ENCODE assay signal across 8 mouse cellular contexts in the genomic region with DNA sequence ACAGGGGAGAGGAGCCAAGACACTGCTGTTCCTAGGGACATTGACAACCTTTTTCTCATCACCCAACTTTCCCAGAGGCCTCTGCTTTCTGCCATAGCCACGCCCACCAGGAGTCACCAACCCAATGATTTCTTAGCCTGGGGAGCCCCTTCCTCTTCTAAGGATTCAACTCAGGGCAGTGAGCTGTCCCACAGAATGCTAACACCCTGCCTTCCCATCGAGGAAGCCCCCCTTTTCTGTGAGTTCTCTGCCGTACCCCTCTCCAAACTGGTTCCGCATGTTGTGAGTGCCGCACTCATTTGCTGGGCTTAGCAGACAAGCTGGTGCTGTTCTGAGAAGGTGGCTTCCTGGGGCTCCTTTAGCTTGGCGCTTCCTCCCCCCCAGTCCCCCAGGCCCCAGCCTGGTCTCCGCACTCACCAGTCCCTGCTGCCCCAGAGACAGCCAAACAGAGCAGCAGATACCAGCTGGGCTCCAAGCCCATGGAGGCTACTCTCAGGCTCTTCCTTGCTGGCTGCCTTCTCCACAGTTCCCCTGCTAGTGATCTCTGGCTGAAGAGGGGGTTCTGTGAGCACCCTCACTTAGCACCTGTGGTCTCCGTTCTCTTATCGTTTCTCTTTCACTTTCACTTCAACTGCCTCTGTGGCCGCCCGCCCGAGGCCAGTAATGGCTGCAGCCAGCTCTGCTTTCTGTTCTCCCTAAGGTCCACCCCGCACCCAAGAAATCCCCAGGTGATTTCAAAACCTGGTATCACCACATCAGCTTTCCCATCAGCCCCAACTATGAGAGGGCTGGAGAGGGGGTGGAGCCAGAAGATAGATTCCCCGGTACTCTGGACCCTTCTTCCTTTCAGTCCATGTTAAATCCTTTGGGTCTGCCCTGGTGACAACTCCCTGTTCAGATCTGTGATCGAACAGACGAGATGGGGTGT. TPM values are rescaled to one million over a fixed set of nuclear protein-coding genes. Genes with fewer than 3 reads are reported as not detected.
DNase-seq lines count a peak whose midpoint lies in the region; ATAC-seq and TF ChIP-seq lines count a peak whose summit lies in the region.

A gene (minus strand): TSS at position 744 of the 928 bp plus-strand sequence.

- H3K9me3 ChIP-seq in intestine, postnatal 0 days (ENCODE audit: control insufficient read depth), result no peaks in the 10 kb centered on the region
- no peaks in the 10 kb centered on the region for H3K9me3 ChIP-seq in midbrain, postnatal 0 days (ENCODE audit: low read length)
- no peaks in the 10 kb centered on the region for H3K9me3 ChIP-seq in stomach, embryonic 14.5 days (ENCODE audit: control insufficient read depth, low read depth, low read length)

- 0 out of 2 replicates have a peak, but pooled peaks have one; percentile 44 for TF ChIP-seq POLR2A in liver, adult 2 months (IDR thresholded peaks at IDR 0.05; ENCODE audit: extremely low read depth, insufficient read depth, low read length)

- ATAC-seq in intestine, postnatal 0 days, result peak; percentile 74
- ATAC-seq in midbrain, postnatal 0 days (ENCODE audit: low FRiP score), result peak; percentile 76
- ATAC-seq in stomach, embryonic 14.5 days (ENCODE audit: insufficient number of reproducible peaks, insufficient read depth, low FRiP score, low read depth), result peak; percentile 50

- peaks cover 4% of the 10 kb centered on the region; the same call in 1 of the 2 replicates for H3K79me2 ChIP-seq in liver, adult 2 months (ENCODE audit: control insufficient read depth, insufficient read depth, low read length)

- H3K9ac ChIP-seq in intestine, postnatal 0 days (ENCODE audit: low read depth, low read length), result peak within 1 kb of the TSS; percentile 74
- peak within 1 kb of the TSS; percentile 91 for H3K9ac ChIP-seq in liver, adult 2 months (ENCODE audit: low read depth, low read length)
- peak within 1 kb of the TSS; percentile 74 for H3K9ac ChIP-seq in midbrain, postnatal 0 days (replicated peaks; ENCODE audit: low read length, poor library complexity, severe bottlenecking)
- peak within 1 kb of the TSS; percentile 82 for H3K9ac ChIP-seq in stomach, embryonic 14.5 days (replicated peaks; ENCODE audit: low read depth, low read length)

- no peaks in the 10 kb centered on the region for H3K27me3 ChIP-seq in intestine, postnatal 0 days (replicated peaks; ENCODE audit: control insufficient read depth, insufficient read depth, low read length)
- H3K27me3 ChIP-seq in liver, adult 2 months (ENCODE audit: control insufficient read depth, insufficient read depth, low read length), result no peaks in the 10 kb centered on the region
- H3K27me3 ChIP-seq in midbrain, postnatal 0 days (ENCODE audit: insufficient read depth, low read length), result no peaks in the 10 kb centered on the region
- H3K27me3 ChIP-seq in stomach, embryonic 14.5 days (ENCODE audit: control insufficient read depth, insufficient read depth, low read length), result no peaks in the 10 kb centered on the region

- H3K4me2 ChIP-seq in intestine, postnatal 0 days (replicated peaks; ENCODE audit: low read depth), result peak within 1 kb of the TSS; percentile 92
- peak within 1 kb of the TSS; percentile 84 for H3K4me2 ChIP-seq in midbrain, postnatal 0 days (ENCODE audit: low read depth, low read length, poor library complexity, severe bottlenecking)
- H3K4me2 ChIP-seq in stomach, embryonic 14.5 days (replicated peaks; ENCODE audit: low read depth, low read length), result peak within 1 kb of the TSS; percentile 97

- DNase-seq in A20 (ENCODE audit: low read depth, low spot score), result peak; percentile 90
- DNase-seq in adrenal gland, adult (ENCODE audit: inconsistent age in 2 of 2, low spot score in 1 of 2), result peak; percentile 79 to 92
- peak; percentile 74 for DNase-seq in embryo, embryonic 10 days (ENCODE audit: low spot score)
- peak; percentile 76 to 80 for DNase-seq in heart, adult 18-20 months
- peak; percentile 72 for DNase-seq in liver, adult 2 months (ENCODE audit: extremely low read depth, low read depth, low spot score)
- DNase-seq in midbrain, postnatal 0 days (ENCODE audit: low spot score), result peak; percentile 81

- peaks cover 20% of the 10 kb centered on the region for H3K36me3 ChIP-seq in intestine, postnatal 0 days (ENCODE audit: control insufficient read depth, insufficient read depth)
- peaks cover 13% of the 10 kb centered on the region; the same call in 1 of the 2 replicates for H3K36me3 ChIP-seq in liver, adult 2 months (ENCODE audit: control insufficient read depth, insufficient read depth, low read length)
- H3K36me3 ChIP-seq in midbrain, postnatal 0 days (ENCODE audit: insufficient read depth, low read length), result no peaks in the 10 kb centered on the region
- H3K36me3 ChIP-seq in stomach, embryonic 14.5 days (ENCODE audit: control insufficient read depth, insufficient read depth, low read length), result no peaks in the 10 kb centered on the region

- no peaks in the 10 kb centered on the region; the same call in 1 of the 2 replicates for H3K4me1 ChIP-seq in intestine, postnatal 0 days (replicated peaks; ENCODE audit: control insufficient read depth, insufficient read depth, low read length)
- peaks cover 6% of the 10 kb centered on the region for H3K4me1 ChIP-seq in liver, adult 2 months (ENCODE audit: control insufficient read depth, insufficient read depth, low read length)
- no peaks in the 10 kb centered on the region for H3K4me1 ChIP-seq in midbrain, postnatal 0 days (ENCODE audit: insufficient read depth, low read length)
- 0 out of 2 replicates have a peak, but pooled peaks cover 5% of the 10 kb centered on the region for H3K4me1 ChIP-seq in stomach, embryonic 14.5 days (ENCODE audit: control insufficient read depth, insufficient read depth, low read length)

- peak within 1 kb of the TSS; percentile 58 for H3K4me3 ChIP-seq in intestine, postnatal 0 days (ENCODE audit: low read depth, low read length)
- H3K4me3 ChIP-seq in liver, adult 2 months (ENCODE audit: insufficient read depth, low read depth, low read length), result peak within 1 kb of the TSS; percentile 90
- peak within 1 kb of the TSS; percentile 38 for H3K4me3 ChIP-seq in midbrain, postnatal 0 days (ENCODE audit: low read depth, low read length)
- peak within 1 kb of the TSS; percentile 47 for H3K4me3 ChIP-seq in stomach, embryonic 14.5 days (ENCODE audit: low read depth, low read length)

- no peak for TF ChIP-seq CTCF in intestine, postnatal 0 days (IDR thresholded peaks at IDR 0.05; ENCODE audit: low read depth)
- TF ChIP-seq CTCF in liver, adult 2 months (IDR thresholded peaks at IDR 0.05; ENCODE audit: low read depth, low read length), result no peak
- no peak for TF ChIP-seq CTCF in midbrain, postnatal 0 days (IDR thresholded peaks at IDR 0.05)

- peak within 1 kb of the TSS; percentile 93 for H3K27ac ChIP-seq in intestine, postnatal 0 days (ENCODE audit: low read depth, low read length)
- H3K27ac ChIP-seq in liver, adult 2 months (replicated peaks; ENCODE audit: insufficient read depth, low read depth, low read length), result peak within 1 kb of the TSS; percentile 92
- H3K27ac ChIP-seq in midbrain, postnatal 0 days (ENCODE audit: low read depth, low read length), result peak within 1 kb of the TSS; percentile 72
- H3K27ac ChIP-seq in stomach, embryonic 14.5 days (ENCODE audit: low read length), result peak within 1 kb of the TSS; percentile 81

- WGBS in intestine, postnatal 0 days, result under 1% methylated on average over 16 of the region's 16 CpGs
- under 1% methylated on average over 16 of the region's 16 CpGs for WGBS in liver, adult 2 months
- WGBS in midbrain, postnatal 0 days, result 6% methylated on average over 16 of the region's 16 CpGs
- 1% methylated on average over 16 of the region's 16 CpGs for WGBS in stomach, embryonic 14.5 days

RNA-seq across cellular contexts. Expression of the gene that starts here (rescaled TPM):
- 1 to 10 TPM; 5.7 to 6.1 TPM for total RNA-seq in heart, adult 18-20 months (2021)
- polyA plus RNA-seq in intestine, postnatal 0 days (2015; fragmentation: Nextera tagmentation; extraction: Ambion mirVana), result 25.9 and 26.7 TPM in 2 replicates
- total RNA-seq in liver, adult 2 months (2014; rRNA removed), result 15.0 and 16.5 TPM in 2 replicates
- 18.2 and 19.0 TPM in 2 replicates for polyA plus RNA-seq in liver, adult 2 months (2012; rRNA removed)
- 4.7 and 6.2 TPM in 2 replicates for total RNA-seq in midbrain, postnatal 0 days (2014; rRNA removed)
- polyA plus RNA-seq in midbrain, postnatal 0 days (2015; fragmentation: Nextera tagmentation; extraction: Ambion mirVana), result 9.0 and 9.7 TPM in 2 replicates
- 4.7 and 5.2 TPM in 2 replicates for polyA plus RNA-seq in stomach, embryonic 14.5 days (2014; fragmentation: Nextera tagmentation; extraction: Ambion mirVana)

Comparison
In these comparisons a context has a peak if more than half of its experiments do, and no peak if none do; other contexts are left out.
1. Peak in every context shown above with its lines: DNase-seq, ATAC-seq, H3K4me3 ChIP-seq and H3K27ac ChIP-seq.
2. H3K4me3 ChIP-seq: peak in every context shown above with its lines; median percentile 90 in liver, adult 2 months; 58 in intestine, postnatal 0 days; 47 in stomach, embryonic 14.5 days; 38 in midbrain, postnatal 0 days.